Mouse (Mus musculus) right cerebral cortex, postnatal 25 days (tissue): ENCODE measurements around the gene Acaca.

Source experiments
- DNase-seq: peaks from one replicate; pipeline ENCODE4 v3.0.0; 2022

Gene Acaca

DNA sequence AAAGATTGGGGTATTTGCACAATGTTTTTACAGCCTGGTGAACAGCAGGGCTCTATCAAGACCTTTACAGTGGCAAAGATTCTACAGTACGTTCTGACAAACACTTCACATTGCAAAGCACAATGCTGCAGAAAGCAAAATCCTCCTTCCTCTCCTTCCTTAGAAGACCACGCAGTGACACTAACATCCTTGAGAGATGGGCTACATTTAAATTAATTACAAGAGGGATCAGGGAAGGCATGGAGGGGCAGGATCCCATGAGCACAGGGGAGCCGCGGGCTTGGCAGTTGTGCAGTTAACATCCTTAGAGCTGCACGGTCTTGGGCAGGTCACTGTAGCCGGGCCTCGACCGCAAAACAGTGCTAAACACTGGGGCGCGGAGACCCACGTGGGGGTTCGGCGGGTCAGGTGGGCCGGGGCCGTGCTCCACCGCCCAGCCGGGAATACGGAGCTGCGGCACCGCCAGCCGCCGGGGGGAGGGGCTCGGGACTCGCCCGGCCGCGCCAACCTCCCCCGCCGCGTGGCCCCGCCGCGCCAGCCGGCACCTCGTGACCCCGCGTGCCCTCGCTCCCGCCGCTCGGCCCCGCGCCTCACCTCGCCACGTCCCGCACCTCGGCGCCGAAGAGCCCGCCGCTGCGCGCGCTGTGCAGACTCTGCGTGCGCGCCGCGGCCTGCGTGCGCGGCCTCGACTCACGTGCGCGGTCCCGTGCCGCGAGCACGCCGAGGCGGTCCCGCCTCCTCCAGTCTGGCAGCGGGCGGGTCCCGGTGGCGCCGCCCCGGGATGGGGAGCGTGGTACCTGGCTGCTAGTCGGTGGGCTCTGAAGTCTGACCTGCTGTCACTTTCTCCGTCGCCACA, at the start of gene Acaca, which contains the start of gene Tada2a:
Gene Acaca (plus strand): TSS at position 730 of the 856 bp plus-strand sequence.
Gene Tada2a (minus strand): TSS at position 658 of the 856 bp plus-strand sequence.
- DNase-seq, result peak; percentile 88

DNA sequence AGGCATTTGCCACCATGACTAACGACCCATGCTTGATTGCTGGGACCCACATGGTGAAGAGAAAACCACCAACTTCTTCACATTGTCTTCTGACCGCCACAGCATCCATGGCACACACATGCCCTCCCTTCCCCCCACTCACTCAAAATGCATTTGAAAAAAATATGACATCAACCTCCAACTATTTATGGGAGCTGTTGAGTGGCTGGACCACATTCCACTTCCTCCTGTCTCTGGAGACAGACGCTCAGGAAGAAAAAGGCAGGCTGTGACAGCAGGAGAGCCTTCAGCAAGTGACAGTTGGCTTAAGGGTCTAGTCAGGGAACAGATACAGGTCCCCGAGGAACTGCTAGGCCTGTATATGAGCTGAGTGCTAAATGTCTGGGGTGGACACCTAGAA, 49.6 kb upstream of the Acaca start:
- DNase-seq, result no peak

DNA sequence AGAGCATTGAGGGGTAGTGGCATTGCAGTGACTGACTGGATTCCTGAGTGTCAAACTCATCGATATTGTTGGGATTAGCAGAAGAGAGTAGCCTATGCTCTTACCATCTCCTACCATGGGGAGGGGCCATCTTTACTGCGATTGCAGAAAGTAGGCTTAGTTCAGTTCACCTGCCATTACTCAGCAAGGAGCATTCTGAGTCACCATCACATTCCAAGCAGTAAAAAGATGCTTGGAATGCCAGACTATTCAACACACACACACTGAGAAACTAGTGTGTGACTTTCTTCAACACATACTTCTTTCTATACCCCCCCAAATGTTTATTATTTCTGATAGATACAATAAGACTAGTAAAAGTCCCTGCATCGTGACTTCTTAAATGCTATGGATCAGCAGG, 49.1 kb upstream of the Acaca start:
- DNase-seq, result no peak

DNA sequence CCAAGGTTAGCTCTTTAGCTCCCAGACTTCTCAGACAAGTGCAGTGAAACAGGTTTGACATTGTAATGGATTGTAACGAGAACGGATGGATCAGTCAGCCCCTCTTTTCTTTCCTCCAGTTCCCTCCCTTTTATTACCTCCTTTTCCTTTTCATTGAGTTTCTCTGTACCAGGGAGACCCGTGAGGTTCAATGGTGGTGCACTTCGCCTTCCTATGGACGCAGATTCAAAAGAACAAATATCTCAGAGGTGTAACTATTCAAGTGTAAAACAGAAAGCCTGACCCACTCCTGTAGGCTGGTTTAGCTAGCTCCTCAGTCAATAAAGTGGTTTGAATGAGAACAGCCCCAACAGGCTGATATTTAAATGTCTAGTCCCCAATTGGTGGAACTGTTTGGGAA, 47.6 kb upstream of the Acaca start:
- DNase-seq, result no peak

DNA sequence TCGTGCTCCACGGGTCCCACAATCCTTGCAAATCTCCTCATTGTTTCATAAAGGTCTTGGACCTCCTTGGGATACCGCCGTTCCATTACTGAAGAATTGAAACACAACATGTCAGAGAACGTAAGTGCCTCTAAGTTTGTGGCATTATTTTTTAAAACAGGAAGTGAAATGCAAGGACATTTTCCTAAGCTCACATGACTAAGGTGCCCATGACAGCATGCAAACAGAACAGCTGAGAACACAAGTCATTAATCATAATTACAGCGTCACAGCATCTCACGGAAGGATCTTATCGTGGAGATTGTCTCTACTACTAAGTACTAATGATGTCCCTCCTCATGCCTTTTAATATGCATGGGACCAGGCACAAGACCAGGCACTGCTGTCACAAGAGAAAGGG, 38.9 kb upstream of the Acaca start:
- DNase-seq, result no peak

DNA sequence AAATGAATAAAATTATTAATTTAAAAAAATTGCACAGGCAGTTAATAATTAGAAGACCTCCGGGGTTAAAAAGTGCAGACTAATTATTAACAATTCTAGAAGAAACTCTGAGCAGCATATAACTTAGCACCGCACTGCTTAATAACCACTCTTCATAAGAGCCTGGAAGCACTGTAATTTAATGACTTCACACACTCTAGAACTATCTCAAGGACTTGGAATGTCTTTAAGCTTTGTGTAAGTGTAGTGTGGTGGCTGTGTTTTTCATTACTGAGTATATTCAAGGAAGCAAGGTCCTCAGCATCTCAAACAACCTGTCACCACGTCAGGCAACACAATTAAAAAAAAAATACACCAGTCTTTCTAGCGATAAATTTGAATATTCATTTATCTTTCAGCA, 34.4 kb upstream of the Acaca start:
- DNase-seq, result no peak

DNA sequence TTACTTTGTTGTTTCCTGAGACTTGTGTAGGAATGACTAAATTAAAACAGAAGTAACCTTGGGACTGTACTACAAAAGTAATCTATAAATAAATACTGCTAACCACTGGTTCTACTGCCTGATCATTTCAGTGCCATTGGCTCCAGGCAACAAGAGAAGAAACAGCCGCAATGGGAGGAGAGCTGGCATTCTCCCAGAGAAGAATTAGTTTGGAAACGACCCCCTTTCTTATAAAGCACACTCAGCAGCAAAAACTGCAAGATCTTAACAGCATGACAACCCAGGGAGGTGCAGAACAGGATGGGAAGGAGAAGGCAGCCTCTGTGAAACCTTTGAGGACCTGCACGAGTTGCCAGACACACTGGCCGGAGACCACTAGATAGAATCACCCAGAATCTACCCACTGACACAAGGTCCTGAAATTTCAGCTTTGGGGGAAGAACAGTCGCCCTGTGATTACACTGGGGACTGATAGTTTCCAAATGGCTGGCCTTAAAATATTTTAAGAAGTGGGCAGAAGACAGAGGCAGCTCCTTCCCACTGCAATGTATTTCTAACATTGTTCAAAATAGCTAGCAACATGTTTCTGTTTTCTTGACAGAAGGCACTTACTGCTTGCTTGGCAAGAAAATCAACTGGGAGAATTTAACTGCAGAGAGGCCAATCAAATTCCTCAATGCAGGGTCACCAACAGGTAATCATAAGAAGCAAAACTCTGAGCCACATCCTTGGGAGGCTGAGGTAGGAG, 32.0 kb upstream of the Acaca start:
- DNase-seq, result peak; percentile 22

DNA sequence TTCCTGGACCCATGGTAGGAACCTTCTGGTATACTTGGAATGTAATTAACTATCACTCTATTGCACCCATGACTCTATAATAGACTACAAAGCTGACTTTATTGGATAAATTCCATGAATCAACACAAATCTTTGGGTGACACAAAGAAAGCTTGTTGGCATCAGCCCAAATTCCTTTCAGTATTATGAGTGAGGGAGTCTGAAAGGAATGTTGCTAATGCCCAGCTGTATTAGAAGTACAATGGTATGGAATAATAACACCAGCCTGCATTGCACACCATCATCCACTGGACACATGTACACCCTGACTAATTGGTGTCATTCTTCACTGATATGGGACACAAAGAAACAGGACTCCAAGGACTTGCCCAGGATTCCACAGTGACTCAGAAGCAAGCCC, 28.3 kb upstream of the Acaca start:
- no peak for DNase-seq

DNA sequence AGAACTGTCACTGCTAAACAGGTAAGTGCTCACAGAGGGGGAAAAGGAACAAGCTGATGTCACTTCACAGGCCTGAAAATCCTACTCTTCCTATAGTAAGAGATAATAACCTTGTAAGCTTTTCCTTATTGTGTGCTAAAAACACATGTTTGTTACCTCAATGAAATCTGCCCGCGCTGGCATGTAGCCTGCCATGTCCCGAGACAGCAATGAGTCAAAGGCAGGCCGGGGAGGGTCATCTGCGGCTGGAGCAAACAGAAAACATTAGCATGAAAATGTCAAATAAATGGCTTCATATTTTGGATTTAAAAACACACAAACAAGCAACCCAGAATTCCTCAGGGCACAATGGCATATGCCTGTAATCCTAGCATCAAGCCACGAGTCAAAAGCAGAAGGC, 25.4 kb upstream of the Acaca start:
- DNase-seq, result no peak

DNA sequence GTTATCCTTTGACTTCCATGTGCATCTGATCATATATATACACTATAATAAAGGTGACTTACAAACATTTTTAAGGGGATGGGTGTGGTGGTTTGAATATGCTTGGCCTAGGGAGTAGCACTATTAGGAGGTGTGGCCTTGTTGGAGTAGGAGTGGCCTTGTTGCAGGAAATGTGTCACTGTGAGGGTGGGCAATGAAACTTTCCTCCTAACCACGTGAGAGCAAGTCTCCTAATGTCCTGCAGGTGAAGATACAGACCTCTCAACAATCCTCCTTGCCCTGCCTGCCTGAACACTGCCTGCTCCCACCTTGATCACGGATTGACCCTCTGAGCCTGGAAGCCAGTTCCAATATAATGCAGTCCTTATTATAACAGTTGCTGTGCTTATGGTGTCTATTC, 22.3 kb upstream of the Acaca start:
- DNase-seq, result no peak

DNA sequence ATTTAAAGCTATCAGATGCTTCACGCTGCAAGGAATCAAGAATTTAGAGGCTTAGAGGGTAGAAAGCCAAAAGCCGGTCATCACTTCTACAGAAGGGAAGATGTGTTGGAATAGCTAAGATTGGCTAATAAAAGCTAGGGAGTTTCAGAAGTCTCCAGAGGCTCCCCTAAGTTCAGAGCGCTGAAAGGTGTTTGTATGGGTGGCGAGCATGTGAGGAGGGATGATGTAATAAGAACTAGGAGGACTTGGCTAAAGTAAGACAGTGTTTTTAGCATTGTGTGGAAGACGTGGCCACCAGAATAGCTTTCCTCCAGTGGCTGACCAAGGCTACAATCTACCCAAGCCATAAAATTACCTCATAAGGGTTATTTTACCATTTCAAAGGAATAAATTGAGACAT, 15.8 kb upstream of the Acaca start:
- DNase-seq, result no peak

DNA sequence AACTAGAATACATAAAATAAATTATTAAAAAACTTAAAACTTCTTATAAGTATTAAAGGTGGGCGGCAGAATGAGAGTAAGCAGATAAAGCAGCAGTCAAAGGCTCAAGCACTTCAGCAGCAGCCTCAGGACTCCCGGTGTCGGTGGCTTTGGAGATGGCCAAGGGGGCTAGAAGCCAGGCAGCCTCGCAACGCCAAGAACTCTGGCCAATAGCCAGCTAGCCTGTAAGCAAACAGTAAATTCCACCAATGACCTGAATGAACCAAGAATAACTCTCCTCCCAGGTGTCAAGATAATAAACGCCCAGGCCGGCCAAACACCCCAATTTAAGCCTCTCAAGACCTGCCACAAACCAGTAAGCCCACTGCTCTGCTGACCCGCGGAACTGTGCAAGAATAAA, 13.8 kb upstream of the Acaca start:
- no peak for DNase-seq

DNA sequence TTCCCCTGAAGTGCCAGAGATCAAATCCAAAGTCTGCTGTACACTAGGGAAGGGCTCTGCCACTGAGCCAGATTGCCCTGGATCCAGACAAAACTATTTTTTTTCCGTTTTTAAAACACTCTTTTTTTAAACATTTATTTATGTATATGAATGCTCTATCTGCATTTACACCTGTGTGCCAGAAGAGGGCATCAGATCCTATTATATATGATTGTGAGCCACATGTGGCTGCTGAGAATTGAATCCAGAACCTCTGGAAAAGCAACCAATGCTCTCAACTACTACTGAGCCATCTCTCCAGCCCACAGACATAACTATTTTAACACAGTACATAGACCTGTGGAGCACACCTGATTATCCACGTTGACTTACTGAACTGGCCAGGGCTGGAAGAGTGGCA, 13.3 kb upstream of the Acaca start:
- no peak for DNase-seq

DNA sequence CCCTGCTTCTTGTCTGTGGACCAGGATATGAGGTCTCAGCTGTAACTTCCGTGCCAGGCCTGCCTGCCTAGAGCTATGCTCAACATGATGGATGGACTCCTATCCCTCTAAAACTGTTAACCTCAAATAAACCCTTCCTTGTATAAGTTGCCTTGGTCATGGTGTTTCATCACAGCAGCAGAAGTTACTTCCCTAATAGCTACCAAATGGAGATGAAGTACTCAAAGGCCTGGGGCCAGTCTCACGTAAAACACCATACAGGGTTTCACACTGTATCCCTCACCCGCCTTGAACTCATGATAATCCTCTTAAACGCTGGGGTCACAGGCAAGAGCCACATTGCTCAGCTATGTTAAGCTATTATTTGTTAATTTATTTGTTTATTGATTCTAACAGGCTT, 12.0 kb upstream of the Acaca start:
- no peak for DNase-seq

DNA sequence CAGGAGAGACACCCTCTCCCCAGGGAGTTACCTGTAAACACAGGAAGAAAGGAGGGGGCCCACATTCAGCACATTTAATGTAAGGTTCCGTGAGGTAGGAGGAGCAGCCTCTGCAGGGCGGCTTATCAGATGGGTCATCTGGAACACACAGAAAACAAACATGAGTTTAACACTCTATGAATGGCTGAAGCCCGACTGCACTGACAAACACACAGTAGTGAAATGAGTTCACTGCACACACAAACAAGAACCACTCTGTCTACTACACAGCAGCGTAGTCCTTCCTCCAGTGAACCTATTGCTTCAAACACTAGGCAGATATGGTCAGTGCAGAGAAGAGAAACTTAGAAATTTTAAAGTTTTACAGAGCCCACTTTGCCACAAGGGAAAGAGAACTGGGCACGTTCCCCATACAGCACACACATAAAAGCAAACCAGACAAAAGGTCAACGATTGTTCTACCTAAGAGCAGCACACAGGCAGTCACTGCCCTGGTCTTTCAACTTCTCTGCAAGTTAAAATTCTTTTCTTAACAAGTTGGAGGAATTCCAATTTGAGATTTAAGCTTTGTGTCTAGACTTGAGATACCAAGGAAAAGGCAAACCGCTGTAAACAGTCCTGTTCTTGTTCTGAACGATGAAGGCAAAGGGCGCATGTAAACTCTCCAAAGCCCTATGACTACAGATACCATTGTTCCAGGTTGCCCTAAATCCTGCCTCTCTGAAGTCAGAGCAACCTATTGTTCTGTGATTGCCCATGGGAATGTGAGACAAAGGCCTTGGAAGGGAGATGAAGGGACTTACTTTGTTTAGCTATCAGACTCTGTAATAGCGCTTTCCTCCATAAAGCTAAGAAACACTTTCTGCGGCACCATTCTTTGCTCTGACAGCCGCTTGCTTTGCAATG, 8.2 kb upstream of the Acaca start:
- no peak for DNase-seq

DNA sequence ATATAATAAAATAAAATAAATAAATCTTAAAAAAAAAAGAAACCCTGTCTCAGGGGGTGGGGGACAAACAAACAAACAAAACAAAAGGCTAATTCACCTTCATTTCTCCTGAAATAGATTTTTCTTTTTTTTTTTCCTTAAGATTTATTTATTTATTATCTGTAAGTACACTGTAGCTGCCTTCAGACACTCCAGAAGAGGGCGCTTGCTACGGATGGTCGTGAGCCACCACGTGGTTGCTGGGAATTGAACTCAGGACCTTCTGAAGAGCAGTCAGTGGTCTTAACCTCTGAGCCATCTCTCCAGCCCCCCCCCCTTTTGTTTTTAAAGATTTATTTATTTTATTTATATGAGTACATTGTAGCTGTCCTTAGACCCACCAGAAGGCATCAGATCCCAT, 1.5 kb upstream of the Acaca start:
- DNase-seq, result no peak

DNA sequence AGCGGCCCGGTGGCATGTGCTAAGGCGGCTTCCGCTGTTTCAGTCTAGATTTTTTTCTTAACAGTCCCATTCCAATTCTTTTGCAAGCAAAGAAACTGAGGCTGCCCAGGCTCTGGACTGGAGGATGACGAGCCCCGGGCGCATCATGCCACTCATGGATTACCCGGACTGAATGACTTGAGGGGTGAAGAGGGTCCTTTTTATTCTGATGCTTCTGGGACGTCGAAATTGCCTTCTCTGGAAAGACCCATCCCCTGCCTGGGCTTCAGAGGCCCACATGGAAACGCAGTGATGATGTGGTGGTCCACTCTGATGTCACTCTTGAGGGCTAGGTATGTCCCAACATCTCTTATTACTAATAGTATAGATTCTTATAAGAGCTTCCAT, 320 bp downstream of the Acaca start:
- no peak for DNase-seq

DNA sequence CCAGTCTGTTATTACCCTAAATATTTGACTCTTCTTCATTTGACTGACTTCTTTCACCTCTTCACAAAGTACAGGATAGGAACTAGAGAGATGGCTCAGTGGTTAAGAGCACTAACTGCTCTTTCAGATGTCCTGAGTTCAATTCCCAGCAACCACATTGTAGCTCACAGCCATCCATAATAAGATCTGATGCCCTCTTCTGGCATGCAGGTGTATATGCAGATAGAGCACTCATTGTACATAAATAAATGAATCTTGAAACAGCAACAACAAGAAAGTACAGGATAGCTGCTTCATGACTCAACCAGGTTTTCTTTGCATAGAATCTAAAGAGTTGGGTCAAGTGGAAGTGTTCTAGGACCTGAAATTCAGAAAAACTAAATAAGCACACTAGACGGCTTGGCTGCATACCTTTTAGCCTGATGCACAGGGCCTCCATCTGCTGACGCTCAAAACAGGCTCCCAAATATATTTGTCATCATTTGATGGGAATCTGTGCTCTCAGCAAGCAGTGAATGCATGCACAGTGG, 4.9 kb downstream of the Acaca start:
- no peak for DNase-seq

DNA sequence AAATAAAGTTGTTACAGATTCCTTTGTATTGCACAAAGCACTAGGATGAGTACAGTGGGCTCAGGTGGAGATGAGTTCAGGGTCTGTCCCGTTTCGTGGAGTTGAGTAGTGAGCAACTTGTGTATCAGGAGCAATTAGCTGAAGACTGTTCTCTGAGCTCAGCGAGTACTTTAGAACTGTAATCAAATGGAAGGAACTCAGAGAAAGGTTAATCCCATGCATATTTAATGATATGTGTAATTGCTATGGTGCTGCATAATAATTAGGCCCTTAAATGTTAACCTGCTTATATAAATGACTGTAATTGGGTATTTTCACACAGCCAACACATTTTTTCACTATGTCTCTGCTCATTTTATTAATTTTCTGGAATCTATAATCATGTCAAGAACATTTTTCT, 7.0 kb downstream of the Acaca start:
- no peak for DNase-seq

DNA sequence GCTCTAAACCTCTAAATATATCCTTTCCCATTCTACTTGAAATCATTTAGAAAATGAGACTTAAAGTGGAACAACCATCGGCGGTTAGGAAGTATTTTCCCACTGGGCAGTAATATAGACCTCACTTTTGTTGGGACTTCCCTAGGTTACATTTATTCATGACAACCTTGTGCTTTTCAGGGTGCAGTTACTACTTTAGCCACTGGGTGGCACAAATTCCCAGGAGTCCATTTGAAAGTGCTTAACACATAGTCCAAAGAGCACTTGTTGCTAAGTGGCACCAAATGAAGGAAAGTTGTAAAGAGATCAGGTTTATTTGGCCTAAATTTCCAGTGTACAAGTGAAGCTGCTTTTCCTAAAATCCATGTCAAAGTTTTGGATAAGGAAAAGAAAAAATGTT, 12.3 kb downstream of the Acaca start:
- no peak for DNase-seq

DNA sequence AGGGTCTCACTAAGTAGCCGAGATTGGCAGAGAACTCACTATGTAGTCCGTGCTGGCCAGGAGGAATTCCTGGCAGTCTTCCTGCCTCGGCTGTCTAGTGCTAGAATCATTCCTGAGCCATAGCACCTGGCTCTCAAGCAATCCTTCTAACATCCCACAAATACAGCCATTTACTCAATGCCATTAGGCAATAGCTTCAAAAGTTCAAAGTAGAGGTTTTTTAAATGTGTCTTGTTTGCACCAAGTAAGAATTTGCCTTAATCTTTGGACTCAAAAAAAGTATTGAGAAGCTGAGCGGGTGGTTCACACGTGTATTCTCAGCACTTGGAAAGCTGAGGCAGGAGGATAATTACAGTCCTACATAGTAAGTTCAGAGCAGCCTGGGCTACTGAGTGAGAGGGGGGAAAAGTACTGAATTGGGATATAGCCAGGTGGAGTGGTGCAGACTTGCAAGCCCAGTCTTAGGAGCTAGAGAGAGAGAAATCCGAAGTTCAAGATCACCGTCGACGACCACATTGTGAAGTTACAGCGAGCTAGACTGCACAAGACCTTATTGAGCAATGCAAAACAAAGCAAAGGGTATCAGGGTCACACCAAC, 15.8 kb downstream of the Acaca start:
- DNase-seq, result no peak

DNA sequence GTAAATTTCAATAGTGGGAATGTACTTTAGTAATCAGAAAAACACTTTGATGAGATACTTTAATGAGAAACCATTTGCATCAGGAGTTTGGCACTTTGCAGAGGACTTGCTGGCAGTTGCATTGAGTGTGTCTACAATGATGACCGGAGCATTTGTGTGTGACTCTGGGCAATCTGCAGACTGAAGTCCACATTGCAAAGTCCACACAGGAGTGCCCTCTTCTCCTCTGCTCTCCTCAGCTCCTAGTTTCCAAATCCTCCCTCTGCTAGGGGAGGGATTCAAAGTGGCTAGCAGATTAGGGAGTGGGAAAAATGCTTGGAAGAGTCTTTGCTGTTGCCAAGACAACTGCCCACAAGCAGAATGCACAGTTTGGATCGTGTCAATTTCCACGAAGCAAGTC, 16.6 kb downstream of the Acaca start:
- DNase-seq, result no peak

DNA sequence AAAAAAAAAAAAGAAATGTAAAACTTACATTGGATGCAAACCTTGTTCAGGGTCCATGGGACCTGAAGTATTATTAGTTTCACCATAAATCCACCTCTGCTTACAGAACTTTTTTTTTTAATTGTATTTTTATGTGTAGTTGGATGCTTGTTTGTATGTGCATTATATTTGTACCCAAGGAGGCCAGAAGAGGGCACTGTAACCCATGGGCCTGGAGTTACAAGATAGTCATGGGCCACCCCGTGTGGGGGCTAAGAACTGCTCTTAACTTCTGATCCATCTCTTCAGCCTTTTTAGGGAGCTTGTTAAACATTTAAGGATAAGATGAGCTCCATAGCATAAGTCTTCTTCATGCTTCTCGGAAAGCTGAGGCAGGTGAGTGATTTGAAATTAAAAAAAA, 21.4 kb downstream of the Acaca start:
- no peak for DNase-seq
